Mouse (Mus musculus): Measurements from ENCODE around the gene A830031A19Rik. TPM values are rescaled to one million over a fixed set of nuclear protein-coding genes. Genes with fewer than 3 reads are reported as not detected.
A peak's percentile ranks its signal among the peaks of the same experiment; 100 is the strongest.

Gene A830031A19Rik
- polyA plus RNA-seq (2015; fragmentation: Nextera tagmentation; extraction: Ambion mirVana), result not detected in 2 replicates

DNA sequence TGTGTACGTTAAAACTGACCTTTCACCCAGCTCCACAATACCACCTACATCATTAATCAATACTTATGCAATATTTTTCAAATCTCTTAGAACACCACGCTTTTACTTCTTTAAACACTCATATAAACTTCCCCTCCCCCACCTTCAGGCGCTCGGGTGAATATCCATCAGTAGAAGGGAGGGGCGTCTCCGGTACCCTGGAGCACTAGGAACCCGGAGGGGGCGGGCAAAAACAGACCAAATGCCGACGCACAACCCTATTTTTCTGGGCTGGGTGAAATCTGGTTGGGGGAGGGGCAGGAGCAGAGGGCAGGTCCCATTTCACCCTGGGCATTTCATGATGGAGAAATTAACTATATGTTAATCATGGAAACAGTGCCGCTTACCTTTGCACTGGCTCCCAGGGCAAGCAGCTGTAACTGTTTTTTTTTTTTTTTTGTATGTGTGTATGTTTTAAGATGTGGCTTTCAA lies at the start of gene A830031A19Rik:
TSS of gene A830031A19Rik (minus strand) at position 421 of the 471 bp plus-strand sequence.
- H3K4me2 ChIP-seq (ENCODE audit: low read depth, low read length), result peak within 1 kb of the TSS; percentile 99
- peak within 1 kb of the TSS; percentile 68 for H3K9ac ChIP-seq (ENCODE audit: low read depth, low read length)
- WGBS (ENCODE audit: insufficient replicate concordance), result under 1% methylated on average over 11 of the region's 11 CpGs
- no peaks in the 10 kb centered on the region for H3K9me3 ChIP-seq (replicated peaks; ENCODE audit: control insufficient read depth, low read length)
- H3K27ac ChIP-seq (ENCODE audit: low read length), result peak within 1 kb of the TSS; percentile 55
- peaks cover 24% of the 10 kb centered on the region for H3K27me3 ChIP-seq (ENCODE audit: control insufficient read depth, insufficient read depth, low read depth, low read length)
- no peak for ATAC-seq (ENCODE audit: low read depth)
- H3K4me1 ChIP-seq (ENCODE audit: control insufficient read depth, low read depth, low read length), result peaks cover 17% of the 10 kb centered on the region
- H3K36me3 ChIP-seq (ENCODE audit: control insufficient read depth, insufficient read depth), result no peaks in the 10 kb centered on the region
- peak within 1 kb of the TSS; percentile 75 for H3K4me3 ChIP-seq (ENCODE audit: low read depth, low read length)

GRCm38 (mm10) chr11:24123991-24124390 lies 49.1 kb upstream of the A830031A19Rik start:
- Histone ChIP-seq H3K36me3 (ENCODE audit: control insufficient read depth, insufficient read depth) (no peaks in the 10 kb centered on the region), H3K9ac (ENCODE audit: low read depth, low read length) (no peak overlapping the region), H3K4me1 (ENCODE audit: control insufficient read depth, low read depth, low read length) (peaks cover 72% of the 10 kb centered on the region), H3K27ac (ENCODE audit: low read length) (peak overlapping the region; percentile 50), H3K9me3 (replicated peaks; ENCODE audit: control insufficient read depth, low read length) (no peaks in the 10 kb centered on the region), H3K27me3 (ENCODE audit: control insufficient read depth, insufficient read depth, low read depth, low read length) (no peaks in the 10 kb centered on the region), H3K4me3 (ENCODE audit: low read depth, low read length) (no peak overlapping the region), H3K4me2 (ENCODE audit: low read depth, low read length) (no peak overlapping the region)
- no peak for ATAC-seq (ENCODE audit: low read depth)
- 44% methylated on average over 2 of the region's 2 CpGs for WGBS (ENCODE audit: insufficient replicate concordance)

DNA sequence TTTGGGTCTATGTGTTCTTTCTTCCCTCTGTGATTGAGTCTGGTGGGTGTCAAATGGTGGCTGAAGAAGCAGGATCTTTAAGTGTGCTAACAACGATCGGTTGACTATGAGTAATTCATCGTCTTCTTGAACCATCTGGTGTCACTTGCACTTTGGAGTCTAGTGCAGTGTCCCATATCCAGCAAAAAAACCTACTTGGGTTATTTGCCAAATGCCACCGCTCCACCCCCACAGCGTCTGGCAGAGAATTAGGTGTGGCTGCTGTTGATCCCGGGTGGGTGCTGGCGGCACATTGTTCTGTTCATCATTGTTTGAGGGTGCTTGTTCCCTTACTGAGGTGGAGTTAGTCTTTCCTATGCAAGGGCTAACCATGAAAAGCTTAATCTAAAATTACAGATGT lies 48.0 kb upstream of the A830031A19Rik start:
- H3K27me3 ChIP-seq (ENCODE audit: control insufficient read depth, insufficient read depth, low read depth, low read length), result no peaks in the 10 kb centered on the region
- H3K36me3 ChIP-seq (ENCODE audit: control insufficient read depth, insufficient read depth), result no peaks in the 10 kb centered on the region
- H3K4me2 ChIP-seq (ENCODE audit: low read depth, low read length), result no peak overlapping the region
- no peak for ATAC-seq (ENCODE audit: low read depth)
- H3K9ac ChIP-seq (ENCODE audit: low read depth, low read length), result no peak overlapping the region
- no peak overlapping the region for H3K27ac ChIP-seq (ENCODE audit: low read length)
- H3K4me1 ChIP-seq (ENCODE audit: control insufficient read depth, low read depth, low read length), result peaks cover 67% of the 10 kb centered on the region
- 51% methylated on average over 7 of the region's 7 CpGs for WGBS (ENCODE audit: insufficient replicate concordance)
- H3K4me3 ChIP-seq (ENCODE audit: low read depth, low read length), result no peak overlapping the region
- no peaks in the 10 kb centered on the region for H3K9me3 ChIP-seq (replicated peaks; ENCODE audit: control insufficient read depth, low read length)

- no peak for ATAC-seq (ENCODE audit: low read depth)
- Histone ChIP-seq H3K4me2 (ENCODE audit: low read depth, low read length) (no peak overlapping the region), H3K4me1 (ENCODE audit: control insufficient read depth, low read depth, low read length) (peaks cover 50% of the 10 kb centered on the region), H3K27me3 (ENCODE audit: control insufficient read depth, insufficient read depth, low read depth, low read length) (no peaks in the 10 kb centered on the region), H3K9ac (ENCODE audit: low read depth, low read length) (no peak overlapping the region), H3K27ac (ENCODE audit: low read length) (no peak overlapping the region), H3K9me3 (replicated peaks; ENCODE audit: control insufficient read depth, low read length) (no peaks in the 10 kb centered on the region), H3K4me3 (ENCODE audit: low read depth, low read length) (no peak overlapping the region), H3K36me3 (ENCODE audit: control insufficient read depth, insufficient read depth) (no peaks in the 10 kb centered on the region)
- 61% methylated on average over 9 of the region's 9 CpGs for WGBS (ENCODE audit: insufficient replicate concordance)
These were observed 46.3 kb upstream of the A830031A19Rik start for GRCm38 (mm10) chr11:24121136-24121535.

DNA sequence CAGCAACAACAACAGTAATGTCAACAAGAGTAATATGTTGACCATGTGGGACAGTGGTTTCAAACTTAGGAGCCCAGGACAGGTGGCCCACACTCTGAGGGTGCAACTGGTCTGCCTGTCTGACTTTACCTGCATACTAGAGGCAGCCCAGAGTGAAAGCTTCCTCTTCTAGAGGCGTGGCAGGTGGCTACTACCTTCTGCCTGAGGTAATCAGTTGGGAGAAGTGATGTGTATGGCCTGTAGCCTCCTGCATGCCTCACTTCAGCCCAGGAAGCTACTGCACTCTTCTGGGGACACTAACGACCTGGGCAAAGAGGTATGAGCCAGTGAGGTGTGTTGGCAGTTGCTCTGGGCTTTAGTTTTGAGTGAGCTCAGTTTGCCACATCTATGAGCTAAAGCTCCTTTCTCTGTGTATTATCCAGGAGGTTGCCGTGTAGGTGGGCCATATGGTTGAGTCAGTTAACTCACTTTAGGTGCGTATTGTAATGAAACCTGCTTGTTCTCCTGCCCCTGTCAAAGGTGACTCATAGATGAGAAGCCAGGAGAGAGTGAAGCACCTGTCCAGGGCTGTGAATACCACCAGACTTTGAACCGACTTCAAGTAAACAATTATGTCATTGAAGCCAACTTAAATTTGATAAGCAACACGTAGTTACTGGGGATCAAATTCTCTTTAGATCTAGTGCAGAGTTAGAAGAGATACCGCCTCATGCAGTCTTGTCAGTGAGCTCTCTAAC lies 41.9 kb upstream of the A830031A19Rik start:
- Histone ChIP-seq H3K9me3 (replicated peaks; ENCODE audit: control insufficient read depth, low read length) (no peaks in the 10 kb centered on the region), H3K9ac (ENCODE audit: low read depth, low read length) (no peak overlapping the region), H3K4me3 (ENCODE audit: low read depth, low read length) (no peak overlapping the region), H3K4me1 (ENCODE audit: control insufficient read depth, low read depth, low read length) (peaks cover 37% of the 10 kb centered on the region), H3K4me2 (ENCODE audit: low read depth, low read length) (no peak overlapping the region), H3K27ac (ENCODE audit: low read length) (no peak overlapping the region), H3K36me3 (ENCODE audit: control insufficient read depth, insufficient read depth) (no peaks in the 10 kb centered on the region), H3K27me3 (ENCODE audit: control insufficient read depth, insufficient read depth, low read depth, low read length) (no peaks in the 10 kb centered on the region)
- no peak for ATAC-seq (ENCODE audit: low read depth)
- WGBS (ENCODE audit: insufficient replicate concordance), result 65% methylated on average over 7 of the region's 7 CpGs

DNA sequence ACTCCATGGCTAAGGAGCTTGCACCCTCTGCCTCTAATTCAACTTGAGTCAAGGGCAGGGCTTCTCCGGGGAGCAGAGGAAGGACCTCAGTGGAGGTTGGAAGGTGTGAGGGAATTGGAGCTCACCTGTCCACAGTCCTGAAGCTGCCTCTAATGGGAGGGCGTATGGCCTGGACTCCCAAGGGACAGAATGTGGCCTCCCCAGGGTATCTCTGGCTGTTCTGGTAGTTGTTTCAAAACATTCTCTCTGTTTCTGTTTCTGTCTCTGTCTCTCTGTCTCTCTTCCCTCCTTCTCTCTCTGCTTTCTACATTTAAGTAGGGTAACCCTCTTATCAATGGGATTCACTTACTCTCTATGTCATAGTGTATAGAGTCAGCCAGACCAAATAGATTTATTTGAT lies 41.2 kb upstream of the A830031A19Rik start:
- ATAC-seq (ENCODE audit: low read depth), result no peak
- no peaks in the 10 kb centered on the region for H3K9me3 ChIP-seq (replicated peaks; ENCODE audit: control insufficient read depth, low read length)
- H3K27ac ChIP-seq (ENCODE audit: low read length), result no peak overlapping the region
- H3K9ac ChIP-seq (ENCODE audit: low read depth, low read length), result no peak overlapping the region
- H3K4me3 ChIP-seq (ENCODE audit: low read depth, low read length), result no peak overlapping the region
- 78% methylated on average over 2 of the region's 2 CpGs for WGBS (ENCODE audit: insufficient replicate concordance)
- H3K36me3 ChIP-seq (ENCODE audit: control insufficient read depth, insufficient read depth), result no peaks in the 10 kb centered on the region
- no peak overlapping the region for H3K4me2 ChIP-seq (ENCODE audit: low read depth, low read length)
- no peaks in the 10 kb centered on the region for H3K27me3 ChIP-seq (ENCODE audit: control insufficient read depth, insufficient read depth, low read depth, low read length)
- H3K4me1 ChIP-seq (ENCODE audit: control insufficient read depth, low read depth, low read length), result peaks cover 34% of the 10 kb centered on the region

DNA sequence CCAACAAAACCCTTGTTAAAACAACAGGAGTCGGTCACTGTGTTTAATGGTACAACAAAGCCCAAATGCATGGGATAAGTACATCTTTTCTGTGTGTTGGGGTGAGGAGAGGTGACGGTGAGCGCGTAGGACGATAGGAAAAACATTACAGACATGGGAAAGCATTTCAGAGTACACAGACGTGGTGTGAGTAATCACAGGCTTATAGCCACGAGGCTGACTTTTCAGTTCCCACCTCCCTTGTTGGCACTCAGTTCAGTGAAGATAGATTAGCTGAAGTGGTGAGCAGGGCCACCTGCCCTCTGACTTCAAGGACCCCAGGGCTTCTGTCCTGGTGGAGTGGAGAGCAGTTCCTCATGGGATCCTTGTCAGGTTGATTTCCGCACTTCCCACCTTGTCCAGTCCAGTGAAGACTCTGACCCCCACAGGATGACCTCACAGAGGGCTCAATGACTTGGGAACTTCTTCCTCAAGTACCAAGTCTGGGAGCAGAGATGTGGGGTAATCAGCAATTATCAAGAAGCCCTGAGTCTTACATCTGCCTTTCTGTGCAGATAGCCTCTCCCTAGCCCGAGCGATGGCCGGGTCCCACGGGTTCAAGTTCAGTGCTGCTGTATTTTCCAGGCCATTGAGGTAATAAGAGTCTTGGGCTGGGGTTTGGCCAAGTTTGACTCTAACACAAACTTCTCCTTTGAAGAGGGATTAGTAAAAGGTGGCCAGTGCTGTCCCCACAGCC lies 40.3 kb upstream of the A830031A19Rik start:
- no peak overlapping the region for H3K4me2 ChIP-seq (ENCODE audit: low read depth, low read length)
- WGBS (ENCODE audit: insufficient replicate concordance), result 59% methylated on average over 12 of the region's 12 CpGs
- H3K9me3 ChIP-seq (replicated peaks; ENCODE audit: control insufficient read depth, low read length), result no peaks in the 10 kb centered on the region
- no peaks in the 10 kb centered on the region for H3K36me3 ChIP-seq (ENCODE audit: control insufficient read depth, insufficient read depth)
- peak; percentile 23; the same call in 1 of the 2 replicates for ATAC-seq (ENCODE audit: low read depth)
- peaks cover 29% of the 10 kb centered on the region for H3K4me1 ChIP-seq (ENCODE audit: control insufficient read depth, low read depth, low read length)
- H3K27ac ChIP-seq (ENCODE audit: low read length), result 0 out of 2 replicates have a peak overlapping the region, but pooled peaks have one; percentile 16
- H3K9ac ChIP-seq (ENCODE audit: low read depth, low read length), result no peak overlapping the region
- H3K4me3 ChIP-seq (ENCODE audit: low read depth, low read length), result no peak overlapping the region
- H3K27me3 ChIP-seq (ENCODE audit: control insufficient read depth, insufficient read depth, low read depth, low read length), result no peaks in the 10 kb centered on the region

GRCm38 (mm10) chr11:24111720-24112119 lies 36.9 kb upstream of the A830031A19Rik start:
- no peaks in the 10 kb centered on the region for H3K27me3 ChIP-seq (ENCODE audit: control insufficient read depth, insufficient read depth, low read depth, low read length)
- no peak overlapping the region for H3K4me2 ChIP-seq (ENCODE audit: low read depth, low read length)
- no peak overlapping the region for H3K27ac ChIP-seq (ENCODE audit: low read length)
- no peak overlapping the region for H3K4me3 ChIP-seq (ENCODE audit: low read depth, low read length)
- ATAC-seq (ENCODE audit: low read depth), result no peak
- H3K9ac ChIP-seq (ENCODE audit: low read depth, low read length), result no peak overlapping the region
- H3K4me1 ChIP-seq (ENCODE audit: control insufficient read depth, low read depth, low read length), result peaks cover 36% of the 10 kb centered on the region
- no peaks in the 10 kb centered on the region for H3K36me3 ChIP-seq (ENCODE audit: control insufficient read depth, insufficient read depth)
- 41% methylated on average over 6 of the region's 6 CpGs for WGBS (ENCODE audit: insufficient replicate concordance)
- no peaks in the 10 kb centered on the region for H3K9me3 ChIP-seq (replicated peaks; ENCODE audit: control insufficient read depth, low read length)

GRCm38 (mm10) chr11:24110113-24110512 lies 35.3 kb upstream of the A830031A19Rik start:
- H3K27me3 ChIP-seq (ENCODE audit: control insufficient read depth, insufficient read depth, low read depth, low read length), result no peaks in the 10 kb centered on the region
- no peak overlapping the region for H3K9ac ChIP-seq (ENCODE audit: low read depth, low read length)
- no peak for ATAC-seq (ENCODE audit: low read depth)
- no peaks in the 10 kb centered on the region for H3K36me3 ChIP-seq (ENCODE audit: control insufficient read depth, insufficient read depth)
- 65% methylated on average over 2 of the region's 2 CpGs for WGBS (ENCODE audit: insufficient replicate concordance)
- peaks cover 27% of the 10 kb centered on the region for H3K4me1 ChIP-seq (ENCODE audit: control insufficient read depth, low read depth, low read length)
- no peaks in the 10 kb centered on the region for H3K9me3 ChIP-seq (replicated peaks; ENCODE audit: control insufficient read depth, low read length)
- no peak overlapping the region for H3K27ac ChIP-seq (ENCODE audit: low read length)
- H3K4me3 ChIP-seq (ENCODE audit: low read depth, low read length), result no peak overlapping the region
- H3K4me2 ChIP-seq (ENCODE audit: low read depth, low read length), result no peak overlapping the region

All from liver, embryonic 16.5 days (tissue).